Mouse (Mus musculus): Measurements from ENCODE around the gene Dph6.

Gene Dph6

DNA sequence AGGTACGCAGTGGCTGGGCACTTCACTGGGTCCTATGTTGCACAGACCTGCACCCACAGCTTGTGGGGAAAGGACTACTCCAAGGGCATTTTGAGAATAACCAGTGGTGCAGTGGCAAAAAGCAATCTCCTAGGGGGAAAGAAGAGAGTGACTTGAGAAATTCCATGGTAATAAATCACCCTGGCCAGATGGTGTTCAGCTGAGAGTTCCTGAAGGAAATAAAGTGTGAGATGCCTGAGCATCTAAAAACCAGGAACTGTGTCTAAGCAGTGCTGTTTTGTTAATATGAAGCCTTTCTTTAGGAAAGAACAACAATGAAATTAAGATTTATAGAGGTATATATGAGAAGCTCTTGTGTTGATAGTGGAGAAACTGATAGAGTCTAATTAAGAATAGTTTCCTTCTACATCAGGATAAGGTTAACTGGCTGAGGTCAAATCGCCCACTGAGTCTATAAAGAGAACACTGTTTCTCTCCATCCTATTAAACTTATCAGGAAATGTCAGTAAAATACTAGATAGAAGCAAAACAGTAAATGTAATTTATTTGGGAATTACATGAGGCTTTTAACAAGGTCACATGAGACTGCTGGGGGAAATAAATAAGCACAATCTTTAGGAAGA, 111.7 kb downstream of the Dph6 start:
- in situ Hi-C loops (cut with MboI; ENCODE audit: unreplicated experiment in 2 of 2) = no loop called here

DNA sequence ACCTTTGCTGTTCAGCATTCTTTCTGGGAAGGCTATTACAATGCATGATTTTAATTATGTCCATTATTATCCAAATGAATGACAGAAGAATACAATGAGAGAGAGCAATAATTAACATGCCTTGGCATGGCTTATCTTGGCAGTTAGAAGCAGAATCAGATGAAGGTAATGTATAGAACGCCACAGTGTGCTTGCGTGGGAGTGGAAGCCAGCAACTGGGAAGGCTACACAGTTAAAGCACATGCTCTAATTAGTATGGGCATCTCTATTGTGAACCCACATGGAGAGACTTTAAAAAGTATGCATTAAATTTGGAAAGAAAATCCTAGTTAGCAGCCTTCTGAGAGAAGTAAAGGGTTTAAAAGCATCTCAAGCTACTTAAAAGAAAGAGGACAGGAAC, 112.4 kb downstream of the Dph6 start:
- in situ Hi-C loops (cut with MboI; ENCODE audit: unreplicated experiment in 2 of 2) = no loop called here

DNA sequence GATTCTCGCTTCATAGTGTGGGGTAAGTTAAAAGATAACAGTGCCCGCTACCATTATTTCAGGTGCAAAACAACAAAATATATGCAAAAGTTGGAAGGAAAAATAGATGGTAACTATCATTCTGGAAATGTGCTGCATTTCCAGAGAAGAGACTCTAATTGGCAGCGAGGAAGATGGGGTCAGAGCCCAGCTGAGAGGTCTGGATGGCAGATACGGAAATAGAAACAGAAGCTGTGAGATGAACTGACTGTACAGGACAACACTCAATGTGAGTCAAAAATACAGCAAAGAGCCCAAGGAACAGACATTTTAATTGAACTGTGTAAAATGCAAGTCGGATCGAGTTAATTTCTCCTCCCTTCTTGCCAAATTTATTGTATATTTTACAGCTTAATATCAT, 114.3 kb downstream of the Dph6 start:
- in situ Hi-C loops (cut with MboI; ENCODE audit: unreplicated experiment in 2 of 2) = no loop called here

DNA sequence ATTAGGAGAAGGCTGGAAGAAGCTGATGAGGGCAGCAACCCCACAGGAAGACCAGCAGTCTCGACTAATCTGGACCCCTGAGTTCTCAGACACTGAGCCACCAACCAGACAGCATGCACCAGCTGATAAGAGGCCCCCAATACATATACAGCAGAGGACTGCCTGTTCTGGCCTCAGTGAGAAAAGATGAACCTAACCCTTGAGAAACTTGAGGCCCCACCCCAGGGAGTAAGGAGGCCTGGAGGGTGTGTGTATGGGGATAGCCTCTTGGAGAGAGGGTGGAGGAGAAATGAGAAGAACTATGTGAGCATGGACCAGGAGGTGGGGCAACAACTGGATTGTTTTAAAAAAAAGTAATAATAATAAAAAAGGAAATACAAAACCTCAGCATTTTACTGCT, 118.7 kb downstream of the Dph6 start:
- in situ Hi-C loops (cut with MboI; ENCODE audit: unreplicated experiment in 2 of 2) = no loop called here

DNA sequence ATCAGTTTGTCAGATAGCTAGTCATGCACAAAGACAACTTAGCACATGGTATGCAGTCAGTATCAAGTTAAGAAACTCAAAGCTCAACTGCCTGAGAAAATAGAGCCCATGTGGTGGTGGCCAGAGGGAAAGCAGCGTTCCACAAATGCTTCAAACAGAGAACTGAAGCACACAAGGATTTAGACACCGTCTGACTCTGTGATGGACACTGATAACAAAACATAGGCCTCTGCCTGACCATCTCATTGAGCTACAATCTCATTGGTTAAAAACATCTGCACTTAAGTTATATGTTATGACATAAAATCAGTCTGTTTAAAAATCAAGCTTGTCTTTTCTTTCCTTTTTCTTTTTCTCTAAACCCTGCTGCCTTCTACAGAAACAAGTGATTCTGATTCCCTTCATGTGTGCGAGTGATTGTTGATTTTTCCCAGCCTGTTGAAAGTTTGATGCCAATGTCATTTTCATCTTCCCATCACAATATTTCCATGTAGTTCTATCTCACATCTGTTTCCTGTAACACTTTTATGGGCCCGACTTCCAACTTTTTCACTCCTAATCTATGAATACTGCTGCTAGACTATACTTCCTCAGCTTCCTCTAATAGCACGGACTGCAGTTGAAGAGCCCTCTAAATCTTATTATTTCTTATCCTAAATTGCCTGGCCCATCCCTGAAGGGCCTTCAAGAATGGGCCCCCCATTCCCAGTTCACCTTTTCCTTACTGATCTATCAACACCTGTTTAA, 123.6 kb downstream of the Dph6 start:
- in situ Hi-C loops (cut with MboI; ENCODE audit: unreplicated experiment in 2 of 2) = no loop called here

DNA sequence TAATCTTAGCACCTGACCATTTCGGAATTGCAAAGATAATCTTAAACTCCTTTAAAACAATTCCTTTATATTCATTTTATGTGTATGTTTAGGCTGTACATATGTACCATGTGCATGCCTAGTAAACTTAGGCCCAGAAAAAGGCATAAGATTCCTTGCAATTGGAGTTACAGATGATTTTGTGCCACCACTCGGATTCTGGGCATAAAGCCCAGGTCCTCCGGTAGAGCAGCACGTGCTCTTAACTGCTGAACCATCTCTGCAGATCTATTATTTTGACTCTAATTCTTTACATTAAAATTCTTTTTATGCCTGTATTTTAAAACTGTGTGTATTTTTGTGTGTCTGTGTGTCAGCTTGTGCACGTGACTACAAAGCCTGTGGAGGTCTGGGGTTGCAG, 134.3 kb downstream of the Dph6 start:
- in situ Hi-C loops (cut with MboI; ENCODE audit: unreplicated experiment in 2 of 2) = no loop called here

DNA sequence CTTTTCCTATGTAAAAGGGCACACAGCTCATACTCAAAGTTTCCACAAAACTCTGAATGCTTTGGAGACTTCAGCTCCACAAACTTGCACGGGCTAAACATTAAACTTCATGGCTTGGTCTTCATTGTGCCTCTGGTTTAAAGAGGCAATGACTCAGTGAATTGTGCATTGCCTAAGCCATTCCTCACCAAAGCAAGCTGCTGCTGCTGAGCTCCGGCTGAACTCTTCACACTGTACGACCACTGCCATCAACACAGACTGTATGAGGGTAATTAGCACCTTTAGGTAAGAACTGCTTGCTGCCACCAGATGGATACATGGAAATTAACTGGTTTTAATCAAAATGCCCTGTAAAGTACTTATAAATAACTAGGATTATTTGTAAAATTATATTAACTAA, 134.9 kb downstream of the Dph6 start:
- in situ Hi-C loops (cut with MboI; ENCODE audit: unreplicated experiment in 2 of 2) = no loop called here

DNA sequence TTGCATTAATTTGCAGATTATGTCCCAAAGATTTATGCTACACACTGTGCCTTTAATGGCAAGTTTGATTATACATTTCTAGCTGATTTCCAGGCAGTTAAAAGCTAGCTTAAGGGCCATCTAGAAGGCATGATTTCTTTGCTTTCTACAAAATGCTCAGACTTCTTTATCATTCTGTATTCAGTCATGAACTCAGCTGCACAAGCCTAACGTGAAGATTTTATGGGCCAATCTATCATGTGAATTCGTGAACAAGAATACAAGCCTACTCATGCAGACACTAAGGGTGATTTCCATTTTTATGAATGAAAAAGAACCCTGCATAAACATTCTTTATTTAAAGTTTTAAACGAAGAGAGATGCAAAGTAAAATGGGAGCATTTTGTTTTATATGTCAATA, 162.4 kb downstream of the Dph6 start:
- in situ Hi-C loops (cut with MboI; ENCODE audit: unreplicated experiment in 2 of 2) = no loop called here

DNA sequence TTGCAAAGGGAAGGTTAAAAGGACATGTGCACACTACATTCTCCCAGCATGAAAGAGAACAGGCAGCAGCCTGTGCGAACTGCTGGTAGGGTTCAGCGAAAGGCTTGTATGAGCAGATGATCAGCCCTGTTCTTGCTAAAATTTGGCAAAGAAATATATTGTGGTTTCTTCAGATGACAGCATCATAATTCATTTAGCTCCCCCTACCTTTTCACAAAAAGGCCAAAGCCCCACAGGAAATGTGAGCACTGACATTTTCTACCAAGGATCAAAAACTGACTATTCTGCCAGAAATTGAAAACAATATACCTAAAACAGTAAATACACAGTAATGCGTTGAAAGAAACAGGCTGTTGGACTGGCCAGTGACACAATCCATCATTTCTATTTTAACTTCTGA, 162.9 kb downstream of the Dph6 start:
- in situ Hi-C loops (cut with MboI; ENCODE audit: unreplicated experiment in 2 of 2) = no loop called here

DNA sequence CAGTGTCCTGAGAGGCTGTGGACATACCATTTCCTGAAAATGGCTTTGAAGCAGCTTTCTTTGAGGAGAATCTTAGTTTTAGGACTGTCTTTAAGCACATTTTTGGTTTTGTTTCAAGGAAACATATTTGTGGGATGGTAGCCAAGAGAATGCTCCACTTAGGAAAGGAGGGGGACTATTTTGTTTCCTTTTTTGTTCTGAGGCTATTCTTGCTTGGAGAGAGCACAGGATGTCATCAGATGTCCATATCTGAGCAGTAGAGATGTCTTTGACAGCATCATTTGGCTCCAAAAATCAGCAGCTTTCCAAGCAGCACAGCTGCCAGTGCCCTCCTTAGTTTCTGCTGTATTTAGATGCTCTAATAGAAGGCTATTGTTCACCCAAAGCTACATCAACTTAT, 167.8 kb downstream of the Dph6 start:
- in situ Hi-C loops (cut with MboI; ENCODE audit: unreplicated experiment in 2 of 2) = no loop called here

Data from v-Abl transformed pro-B cells (cell line).